8 mouse cellular contexts compared by ENCODE assay signal in the genomic region with DNA sequence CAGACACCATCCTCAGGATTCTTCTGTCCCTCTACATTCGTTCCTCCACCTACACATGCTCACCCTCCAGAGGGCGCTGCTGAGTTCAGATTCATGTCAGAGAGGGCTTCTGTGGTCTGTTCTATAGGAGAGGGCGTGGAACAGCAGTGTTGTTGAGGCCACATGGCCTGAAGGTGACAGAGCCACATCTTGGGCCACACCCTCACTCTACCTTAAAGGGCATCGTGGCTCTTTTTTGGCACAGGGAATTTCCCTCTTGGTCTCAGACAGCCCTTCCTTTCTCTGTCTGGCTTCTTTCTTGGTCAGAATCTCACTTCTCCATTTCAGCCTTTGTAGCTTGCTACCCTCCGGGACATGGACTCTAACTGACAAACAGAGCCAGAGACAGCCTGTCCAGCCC. TPM values are rescaled to one million over a fixed set of nuclear protein-coding genes. Genes with fewer than 3 reads are reported as not detected.
DNase-seq lines count a peak whose midpoint lies in the region; ATAC-seq and TF ChIP-seq lines count a peak whose summit lies in the region.
"Had no signal": no experiment of that assay in that cellular context is flagged by ENCODE, and none has a peak within 500 bp of the region (broad histone marks: within the 10 kb centered on the region; RNA-seq: fewer than 3 reads in every experiment).

No protein-coding gene starts in this region.

- TF ChIP-seq CTCF in E14TG2a.4 (conservative IDR thresholded peaks at IDR 0.05; ENCODE audit: low read length) = peak; percentile 60
- peak; percentile 74 for TF ChIP-seq CTCF in lung, embryonic 14.5 days (IDR thresholded peaks at IDR 0.05; ENCODE audit: low read depth)

- no peak overlapping the region for H3K9ac ChIP-seq in lung, embryonic 14.5 days
- H3K9ac ChIP-seq: limb, embryonic 12.5 days had no signal

- H3K4me2 ChIP-seq in lung, embryonic 14.5 days = no peak overlapping the region
- H3K4me2 ChIP-seq: limb, embryonic 12.5 days had no signal

- peak; percentile 86 for ATAC-seq in common myeloid progenitor, adult 5-6 weeks (replicated peaks; ENCODE audit: low read depth, poor library complexity, severe bottlenecking)
- ATAC-seq in lung, embryonic 14.5 days (ENCODE audit: insufficient read depth) = 0 out of 2 replicates have a peak, but pooled peaks have one; percentile 8

- H3K36me3 ChIP-seq in E14TG2a.4 (ENCODE audit: insufficient read depth, low read length) = no peaks in the 10 kb centered on the region
- H3K36me3 ChIP-seq in lung, embryonic 14.5 days (ENCODE audit: insufficient read depth) = no peaks in the 10 kb centered on the region
- H3K36me3 ChIP-seq: limb, embryonic 12.5 days had no signal

- no peaks in the 10 kb centered on the region for H3K4me1 ChIP-seq in E14TG2a.4 (replicated peaks; ENCODE audit: low read depth, low read length)
- no peaks in the 10 kb centered on the region for H3K4me1 ChIP-seq in lung, embryonic 14.5 days (ENCODE audit: insufficient read depth)
- H3K4me1 ChIP-seq: limb, embryonic 12.5 days had no signal

- no peak overlapping the region for H3K4me3 ChIP-seq in E14TG2a.4 (replicated peaks; ENCODE audit: low read length)
- H3K4me3 ChIP-seq in lung, embryonic 14.5 days (ENCODE audit: low read depth, low read length) = no peak overlapping the region
- H3K4me3 ChIP-seq: limb, embryonic 12.5 days had no signal

- no peak overlapping the region for H3K27ac ChIP-seq in lung, embryonic 14.5 days (ENCODE audit: low read depth)
- H3K27ac ChIP-seq: limb, embryonic 12.5 days had no signal

- WGBS in lung, embryonic 14.5 days = 43% methylated on average over 5 of the region's 5 CpGs

- DNase-seq in adrenal gland, adult (ENCODE audit: inconsistent age in 2 of 2, low spot score in 1 of 2) = peak; percentile 78 to 92
- peak; percentile 47 to 63 for DNase-seq in heart, adult 9 months (ENCODE audit: low spot score in 2 of 2)
- peak; percentile 66 to 75 for DNase-seq in layer of hippocampus, adult 18-20 months (ENCODE audit: low spot score in 2 of 2)
- DNase-seq in lung, embryonic 14.5 days = peak; percentile 76
- peak; percentile 63 for DNase-seq in skeletal muscle tissue, adult 2 months (ENCODE audit: low read depth, low spot score)

- H3K9me3 ChIP-seq in E14TG2a.4 (ENCODE audit: low read length) = peaks cover 12% of the 10 kb centered on the region
- H3K9me3 ChIP-seq in lung, embryonic 14.5 days (ENCODE audit: low read depth, low read length) = 0 out of 2 replicates have a peak, but pooled peaks cover 3% of the 10 kb centered on the region

- H3K27me3 ChIP-seq in E14TG2a.4 (ENCODE audit: insufficient read depth, low read length) = peaks cover 40% of the 10 kb centered on the region
- no peaks in the 10 kb centered on the region for H3K27me3 ChIP-seq in lung, embryonic 14.5 days (ENCODE audit: insufficient read depth, low read length)
- H3K27me3 ChIP-seq: limb, embryonic 12.5 days had no signal

RNA-seq across cellular contexts. Expression of gene Col15a1, which starts 43.1 kb away (rescaled TPM):
- total RNA-seq in common myeloid progenitor, adult 5-6 weeks (2017) = not detected in 2 replicates
- total RNA-seq in layer of hippocampus, adult 18-20 months (2021) = 1 to 10 TPM; 2.4 to 4.6 TPM
- polyA plus RNA-seq in lung, embryonic 14.5 days (2014; fragmentation: Nextera tagmentation; extraction: Ambion mirVana) = 22.1 and 22.8 TPM in 2 replicates
